Mouse (Mus musculus): ENCODE results near the gene Fgf11.

DNA sequence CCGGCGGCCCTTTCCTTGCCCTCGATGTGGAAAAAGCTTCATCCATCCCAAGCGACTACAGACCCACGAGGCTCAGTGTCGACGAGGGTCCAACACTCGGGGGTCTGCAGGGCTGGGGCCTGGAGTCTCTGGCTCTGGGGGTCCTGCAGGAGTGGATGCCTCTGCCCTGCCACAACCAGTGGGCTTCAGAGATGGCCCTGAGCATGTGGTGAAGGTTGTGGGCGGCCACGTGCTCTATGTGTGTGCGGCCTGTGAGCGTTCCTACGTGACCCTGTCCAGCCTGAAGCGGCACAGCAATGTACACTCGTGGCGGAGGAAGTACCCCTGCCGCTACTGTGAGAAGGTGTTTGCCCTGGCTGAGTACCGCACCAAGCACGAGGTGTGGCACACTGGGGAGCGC lies 25.2 kb downstream of the Fgf11 start:
- TF ChIP-seq CTCF (IDR thresholded peaks at IDR 0.05; ENCODE audit: low read depth) (no peak), EP300 (IDR thresholded peaks at IDR 0.05; ENCODE audit: low read depth) (no peak)
